Mouse (Mus musculus) forebrain, postnatal 0 days (tissue): ENCODE data around the gene Ephx1. TPM values are rescaled to one million over a fixed set of nuclear protein-coding genes. Genes with fewer than 3 reads are reported as not detected.

Experiments
- ATAC-seq: fragments of 200-750 bp; cut with Nextera tagmentation; 2 replicates; pipeline ENCODE4 v1.8.0; 2017; ENCODE audit warnings: mild to moderate bottlenecking, moderate library complexity
- DNase-seq: peaks from one replicate; pipeline ENCODE4 v3.0.0-alpha.2; 2015
- H3K27ac ChIP-seq: fragments of 300-500 bp; sonication (generic); 2 replicates; pipeline ENCODE4 v1.5.1; 2014; ENCODE audit warnings: low read depth, mild to moderate bottlenecking, antibody characterized with exemption, low read length, moderate library complexity, mixed read lengths
- H3K27me3 ChIP-seq: fragments of 300-500 bp; sonication (generic); 2 replicates; pipeline ENCODE4 v1.6.1; 2014; ENCODE audit warnings: mild to moderate bottlenecking, low read length, mixed read lengths; ENCODE audit not compliant: insufficient read depth
- H3K36me3 ChIP-seq: fragments of 300-500 bp; sonication (generic); 2 replicates; pipeline ENCODE4 v1.6.1; 2014; ENCODE audit warnings: mild to moderate bottlenecking, moderate library complexity; ENCODE audit not compliant: insufficient read depth
- H3K4me1 ChIP-seq: fragments of 300-500 bp; sonication (generic); 2 replicates; pipeline ENCODE4 v1.6.1; 2014; ENCODE audit warnings: antibody characterized with exemption; ENCODE audit not compliant: insufficient read depth
- H3K4me2 ChIP-seq: fragments of 300-500 bp; sonication (generic); 2 replicates; pipeline ENCODE4 v1.6.1; 2014; ENCODE audit warnings: low read depth, mild to moderate bottlenecking, moderate library complexity
- H3K4me3 ChIP-seq: fragments of 300-500 bp; sonication (generic); 2 replicates; pipeline ENCODE4 v1.5.1; 2014; ENCODE audit warnings: low read depth, low read length, mixed read lengths
- H3K9ac ChIP-seq: fragments of 300-500 bp; sonication (generic); 2 replicates; pipeline ENCODE4 v1.6.1; 2014; ENCODE audit warnings: mild to moderate bottlenecking
- H3K9me3 ChIP-seq: fragments of 300-500 bp; sonication (generic); 2 replicates; pipeline ENCODE4 v1.6.1; 2016; ENCODE audit warnings: low read length
- CTCF ChIP-seq: sonication (generic); IDR thresholded peaks from 2 replicates; pipeline ENCODE4 v1.5.1; 2016; ENCODE audit warnings: antibody characterized with exemption, control low read depth, low read depth
- WGBS: fragments of 180-500 bp; shearing (Covaris S2); extraction: QIAGEN DNeasy Blood & Tissue Kit; methylation state at CpG from one replicate; pipeline ENCODE4 v1.1.7; 2014; 5-methylcytosine and 5-hydroxymethylcytosine counted together
- polyA plus RNA-seq: library from polyadenylated mRNA; unstranded; fragments of >200 nt; fragmentation: Nextera tagmentation; extraction: Ambion mirVana; gene quantifications from 2 replicates; pipeline ENCODE4 v1.2.1, GENCODE M21; 2015
- total RNA-seq: library from RNA; depleted of rRNA; stranded (reverse); fragments of >200 nt; gene quantifications from 2 replicates; pipeline ENCODE4 v1.2.3, GENCODE M21; 2014; rRNA removed

Gene Ephx1
- total and polyA plus RNA-seq, 2 experiments from 2014 or later: 10.5 to 13.9 TPM

DNA sequence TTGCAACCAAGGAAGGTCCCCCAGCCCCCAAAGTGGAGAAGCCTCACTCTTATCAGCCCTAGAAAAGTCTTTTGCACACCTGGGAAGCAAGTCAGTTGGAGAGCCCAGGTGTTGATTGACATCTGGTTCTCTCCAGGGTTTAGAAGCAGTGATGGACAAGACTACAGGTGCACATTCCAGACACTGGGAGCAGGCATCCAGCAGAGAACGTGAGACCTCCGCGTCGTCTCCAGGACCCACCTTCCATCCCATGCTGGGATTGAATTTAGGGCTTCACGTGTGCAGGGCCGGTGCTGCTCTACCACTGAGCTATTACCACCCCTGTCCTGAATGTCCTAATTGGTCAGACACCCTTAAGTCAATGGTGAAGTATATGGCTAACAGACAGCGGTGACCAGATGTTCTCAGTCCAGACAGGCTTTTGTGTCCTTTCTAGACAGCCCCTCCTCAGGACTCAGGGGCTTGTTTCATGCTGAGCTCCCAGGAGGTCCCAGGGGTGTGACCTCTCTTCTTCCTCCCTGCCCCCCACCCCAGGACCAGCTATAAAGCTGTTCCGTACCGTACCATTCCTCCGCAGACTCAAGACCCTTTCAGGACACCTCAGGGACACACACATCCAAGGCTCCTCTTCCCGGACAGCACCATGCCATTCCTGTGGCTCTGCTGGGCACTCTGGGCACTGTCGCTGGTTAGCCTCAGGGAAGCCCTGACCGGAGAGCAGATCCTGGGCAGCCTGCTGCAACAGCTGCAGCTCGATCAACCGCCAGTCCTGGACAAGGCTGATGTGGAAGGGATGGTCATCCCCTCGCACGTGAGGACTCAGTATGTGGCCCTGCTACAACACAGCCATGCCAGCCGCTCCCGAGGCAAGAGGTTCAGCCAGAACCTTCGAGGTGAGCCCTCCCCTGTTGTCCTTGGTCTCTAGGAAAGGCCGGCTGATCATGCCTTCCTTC is 86.0 kb downstream of the Ephx1 start, which contains the start of gene Lefty1:
Gene Lefty1, plus strand, starts transcription at position 556 of the 953 bp plus-strand sequence.
- no peak within 1 kb of the TSS for H3K4me2 ChIP-seq
- WGBS: 23% methylated on average over 21 of the region's 21 CpGs
- H3K4me1 ChIP-seq: no peaks in the 10 kb centered on the region

DNA sequence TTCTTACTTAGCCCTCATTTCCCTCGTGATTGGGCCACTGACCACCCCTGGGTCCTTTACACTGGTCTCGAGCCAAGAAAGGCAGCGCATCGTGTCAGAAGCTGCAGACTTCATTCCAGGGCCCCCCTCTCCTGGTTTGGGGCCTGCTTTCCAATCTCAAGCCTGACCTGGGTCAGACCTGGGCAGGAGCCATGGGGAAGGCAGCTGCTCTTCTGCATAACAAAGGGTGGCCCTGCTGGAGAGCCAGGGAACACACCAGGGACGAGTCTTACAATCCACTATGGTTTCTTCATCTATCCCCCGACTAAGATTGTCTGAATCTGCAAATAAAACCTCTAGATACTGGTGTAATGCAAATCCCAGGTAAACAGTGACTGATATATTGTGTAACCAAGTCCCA is 87.0 kb downstream of the Ephx1 start:
- DNase-seq (no peak), ATAC-seq (no peak)
- Histone ChIP-seq H3K36me3 (no peaks in the 10 kb centered on the region), H3K9ac (no peak overlapping the region), H3K9me3 (no peaks in the 10 kb centered on the region), H3K4me1 (no peaks in the 10 kb centered on the region), H3K4me3 (no peak overlapping the region), H3K4me2 (no peak overlapping the region), H3K27ac (no peak overlapping the region), H3K27me3 (peaks cover 31% of the 10 kb centered on the region)
- 19% methylated on average over 6 of the region's 6 CpGs for WGBS
- TF ChIP-seq CTCF: no peak

More for the DNA sequence above, 86.0 kb downstream of the Ephx1 start, which contains the start of gene Lefty1:
- Histone ChIP-seq H3K27ac (no peak within 1 kb of the TSS), H3K9ac (no peak within 1 kb of the TSS), H3K27me3 (peaks cover 31% of the 10 kb centered on the region), H3K9me3 (no peaks in the 10 kb centered on the region), H3K36me3 (no peaks in the 10 kb centered on the region), H3K4me3 (no peak within 1 kb of the TSS)
- ATAC-seq: no peak
- no peak for DNase-seq
- no peak for TF ChIP-seq CTCF

DNA sequence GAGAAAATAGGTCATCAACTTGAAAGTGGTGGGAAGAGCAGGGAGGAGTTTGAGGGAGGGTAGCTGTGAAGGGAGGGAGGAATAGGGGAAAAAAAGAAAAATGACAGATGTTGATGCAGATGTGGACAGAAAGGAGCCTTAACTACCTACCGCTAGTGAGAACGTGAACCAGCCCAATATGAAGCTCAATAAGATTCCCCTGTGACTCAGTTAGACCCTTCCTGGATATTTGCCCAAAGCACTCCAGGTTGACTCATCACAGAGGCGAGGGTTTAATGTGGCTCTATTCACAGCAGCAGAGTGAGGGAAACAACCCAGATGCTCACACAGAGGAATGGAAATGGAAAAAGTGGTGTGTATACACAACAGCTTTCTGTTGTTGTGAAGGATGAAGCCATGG is 89.6 kb downstream of the Ephx1 start:
- Histone ChIP-seq H3K4me2 (no peak overlapping the region), H3K9me3 (no peaks in the 10 kb centered on the region), H3K36me3 (no peaks in the 10 kb centered on the region), H3K27me3 (peaks cover 24% of the 10 kb centered on the region), H3K4me1 (no peaks in the 10 kb centered on the region), H3K27ac (no peak overlapping the region), H3K4me3 (no peak overlapping the region), H3K9ac (no peak overlapping the region)
- WGBS: 71% methylated on average over 3 of the region's 3 CpGs
- DNase-seq: no peak
- no peak for ATAC-seq
- TF ChIP-seq CTCF: no peak

DNA sequence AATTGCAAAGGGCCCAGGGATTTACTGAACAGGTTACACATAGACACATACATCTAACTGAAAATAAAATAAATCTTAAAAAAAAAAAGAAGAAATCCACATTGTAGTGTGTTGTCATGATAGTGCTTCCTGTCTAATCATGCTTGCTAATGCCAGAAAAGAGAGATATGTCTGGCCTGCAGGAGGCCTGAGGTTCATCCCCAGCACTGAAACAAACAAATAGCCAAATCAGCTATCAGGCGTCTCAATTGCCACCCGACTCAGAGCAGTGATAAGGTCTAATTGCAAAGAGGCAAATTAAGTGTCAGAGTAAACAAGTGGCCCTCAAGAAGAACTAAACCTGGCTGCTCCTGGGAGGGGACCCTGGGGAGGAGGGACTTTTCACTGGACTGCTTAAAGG is 91.1 kb downstream of the Ephx1 start:
- no peak for ATAC-seq
- H3K9me3 ChIP-seq: no peaks in the 10 kb centered on the region
- DNase-seq: no peak
- TF ChIP-seq CTCF: no peak
- H3K4me1 ChIP-seq: no peaks in the 10 kb centered on the region
- H3K36me3 ChIP-seq: no peaks in the 10 kb centered on the region
- no peak overlapping the region for H3K27ac ChIP-seq
- H3K4me2 ChIP-seq: no peak overlapping the region
- WGBS: 62% methylated on average over 2 of the region's 2 CpGs
- no peak overlapping the region for H3K4me3 ChIP-seq
- H3K27me3 ChIP-seq: peaks cover 9% of the 10 kb centered on the region
- H3K9ac ChIP-seq: no peak overlapping the region

DNA sequence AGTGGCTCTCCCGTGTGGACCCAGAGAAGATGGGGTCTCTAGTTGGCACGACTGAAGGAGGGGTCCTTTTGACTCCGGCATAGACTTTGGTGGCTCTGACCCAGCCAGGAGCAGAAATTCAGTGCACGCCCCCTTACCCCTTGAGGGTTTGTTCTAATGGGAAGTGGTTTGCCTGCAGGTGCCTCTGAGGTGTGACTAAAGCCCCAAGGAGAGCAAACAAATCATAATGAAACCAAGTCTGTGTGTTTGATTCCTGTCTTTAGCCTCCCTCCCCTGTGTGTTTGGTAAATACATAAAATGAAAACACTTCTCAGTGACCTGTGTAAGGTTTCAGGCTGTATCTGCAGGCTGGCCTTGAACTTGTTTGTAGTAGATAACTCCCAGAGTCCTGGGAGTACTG is 94.4 kb downstream of the Ephx1 start:
- no peaks in the 10 kb centered on the region for H3K9me3 ChIP-seq
- H3K4me3 ChIP-seq: no peak overlapping the region
- no peaks in the 10 kb centered on the region for H3K36me3 ChIP-seq
- WGBS: 70% methylated on average over 4 of the region's 4 CpGs
- ATAC-seq: no peak
- no peaks in the 10 kb centered on the region for H3K27me3 ChIP-seq
- TF ChIP-seq CTCF: no peak
- DNase-seq: no peak
- no peak overlapping the region for H3K4me2 ChIP-seq
- no peak overlapping the region for H3K9ac ChIP-seq
- no peak overlapping the region for H3K27ac ChIP-seq
- H3K4me1 ChIP-seq: no peaks in the 10 kb centered on the region

Other genes starting within 250 kb of the Ephx1 start
- 3,418 and 3,587 TPM in 2 replicates for gene H3f3a, start 207.0 kb downstream of the Ephx1 start, total RNA-seq
- gene H3f3a, start 207.0 kb downstream of the Ephx1 start, polyA plus RNA-seq: 2,464 and 2,886 TPM in 2 replicates
- gene Sde2, start 169.8 kb downstream of the Ephx1 start, total RNA-seq: 16.3 and 19.6 TPM in 2 replicates
- gene Sde2, start 169.8 kb downstream of the Ephx1 start, polyA plus RNA-seq: 17.8 and 24.8 TPM in 2 replicates
- 21.1 and 21.2 TPM in 2 replicates for gene Lefty2, start 127.8 kb downstream of the Ephx1 start, total RNA-seq
- 11.3 and 17.3 TPM in 2 replicates for gene Lefty2, start 127.8 kb downstream of the Ephx1 start, polyA plus RNA-seq
- 64.2 and 81.2 TPM in 2 replicates for gene Pycr2, start 116.6 kb downstream of the Ephx1 start, total RNA-seq
- gene Pycr2, start 116.6 kb downstream of the Ephx1 start, polyA plus RNA-seq: 68.4 and 70.5 TPM in 2 replicates
- gene Lefty1, start 85.9 kb downstream of the Ephx1 start, total RNA-seq: not detected in 2 replicates
- gene Lefty1, start 85.9 kb downstream of the Ephx1 start, polyA plus RNA-seq: 0.33 and 0.35 TPM in 2 replicates
- 1.3 and 3.2 TPM in 2 replicates for gene Tmem63a, start 78.6 kb downstream of the Ephx1 start, total RNA-seq
- gene Tmem63a, start 78.6 kb downstream of the Ephx1 start, polyA plus RNA-seq: 1.8 and 2.1 TPM in 2 replicates
- gene 9130409I23Rik, start 30.3 kb upstream of the Ephx1 start, total RNA-seq: not detected in 2 replicates
- 0.08 TPM in 1 of 2 replicates, not detected in the other for gene 9130409I23Rik, start 30.3 kb upstream of the Ephx1 start, polyA plus RNA-seq
- 32.1 and 39.7 TPM in 2 replicates for gene Nvl, start 123.3 kb upstream of the Ephx1 start, total RNA-seq
- 17.0 and 25.2 TPM in 2 replicates for gene Nvl, start 123.3 kb upstream of the Ephx1 start, polyA plus RNA-seq
- 17.9 and 27.1 TPM in 2 replicates for gene Cnih4, start 123.8 kb upstream of the Ephx1 start, total RNA-seq
- 49.4 and 50.8 TPM in 2 replicates for gene Cnih4, start 123.8 kb upstream of the Ephx1 start, polyA plus RNA-seq
- 51.5 and 55.6 TPM in 2 replicates for gene Wdr26, start 191.1 kb upstream of the Ephx1 start, total RNA-seq
- 26.1 and 43.0 TPM in 2 replicates for gene Wdr26, start 191.1 kb upstream of the Ephx1 start, polyA plus RNA-seq